Mouse (Mus musculus) kidney, adult 18-20 months (tissue): ENCODE measurements around the gene Ndufa10.
"Not testable (repeated sequence)": the region's sequence is repeated elsewhere in the genome, so short reads cannot be mapped to it uniquely, and the experiment has no call there.

Source experiments
- DNase-seq: peaks from one replicate; pipeline ENCODE4 v3.0.0; 2021

Gene Ndufa10

DNA sequence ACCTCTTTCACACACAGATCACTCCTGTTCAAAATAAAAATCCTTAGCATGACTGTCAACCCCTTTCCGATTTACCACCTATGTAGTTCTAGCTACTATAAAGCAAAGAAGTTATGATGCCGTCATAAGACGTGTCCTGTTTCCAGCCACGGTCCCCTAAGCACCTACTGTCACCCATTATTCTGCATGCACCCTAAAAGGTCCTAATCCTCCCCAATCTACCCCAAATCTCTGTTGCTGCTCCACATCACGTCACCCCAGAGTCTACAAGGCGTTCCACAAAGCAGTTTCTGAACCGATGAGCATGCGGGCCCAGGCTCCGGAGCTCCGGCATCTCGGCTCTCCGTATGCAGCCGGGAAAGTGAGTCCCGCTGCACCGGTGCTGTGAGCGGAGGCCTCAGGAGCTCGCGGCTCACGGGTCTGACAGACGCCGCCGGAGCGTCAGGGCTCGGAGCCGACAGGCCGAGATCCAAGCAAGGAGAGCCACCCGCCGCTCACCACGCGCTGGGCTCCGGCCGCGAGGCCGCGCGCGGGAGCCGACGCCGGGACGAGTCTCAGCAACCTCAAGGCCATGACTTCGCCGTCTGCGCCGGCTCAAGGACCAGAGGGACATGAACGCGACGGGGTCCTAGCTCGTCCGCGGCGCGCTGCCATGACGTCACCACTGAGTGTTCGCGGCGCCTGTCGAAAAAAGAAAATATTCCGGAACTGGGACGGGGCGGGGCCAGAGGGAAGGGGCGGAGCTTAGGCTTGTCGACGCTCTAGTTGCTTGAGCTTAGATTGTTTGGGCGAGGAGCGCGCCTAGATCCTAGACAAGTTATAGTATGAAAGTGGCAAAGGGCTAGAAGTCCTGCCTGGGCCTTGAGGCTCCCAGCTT is at the start of gene Ndufa10:
Gene Ndufa10 (minus strand): TSS at position 696 of the 877 bp plus-strand sequence.
- peak; percentile 96 for DNase-seq

DNA sequence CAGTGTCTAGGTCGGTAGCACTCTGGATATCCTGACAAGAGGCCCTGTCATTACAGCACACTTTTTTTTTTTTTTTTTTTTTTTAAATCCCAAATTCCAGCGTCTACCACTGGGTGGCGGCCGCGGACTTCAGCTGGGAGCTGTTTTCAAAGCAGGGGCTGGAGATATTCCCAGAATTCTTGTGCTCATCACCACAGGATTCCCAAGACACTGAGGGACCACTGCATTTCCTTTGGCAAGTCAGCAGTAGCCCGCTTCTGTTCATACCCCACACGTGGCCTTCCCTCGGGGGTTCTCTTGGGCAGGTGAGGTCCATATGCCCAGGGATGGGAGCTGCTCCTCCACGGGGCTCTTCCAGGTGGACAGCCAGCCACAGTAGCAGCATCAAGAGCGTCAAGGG is 47.7 kb upstream of the Ndufa10 start:
- peak; percentile 9 for DNase-seq

DNA sequence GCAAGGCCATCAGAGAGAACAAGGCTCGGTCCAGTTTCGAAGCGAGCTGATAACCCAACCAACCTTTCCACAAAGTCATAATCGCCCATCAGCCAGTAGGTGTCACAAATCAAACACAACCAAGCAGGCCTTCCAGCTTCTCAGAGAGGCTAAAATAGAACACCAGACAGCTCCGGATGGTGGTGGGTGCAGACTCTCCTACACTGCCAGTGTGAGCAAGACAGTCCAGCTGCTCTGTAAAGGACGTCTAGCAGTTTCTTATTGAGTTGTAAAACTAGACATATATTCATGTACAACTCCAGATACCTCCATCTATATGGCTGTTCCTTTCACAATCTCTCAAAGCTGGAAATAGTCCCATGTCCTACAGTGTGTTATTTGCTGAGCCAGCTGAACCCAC is 45.4 kb upstream of the Ndufa10 start:
- DNase-seq = no peak

DNA sequence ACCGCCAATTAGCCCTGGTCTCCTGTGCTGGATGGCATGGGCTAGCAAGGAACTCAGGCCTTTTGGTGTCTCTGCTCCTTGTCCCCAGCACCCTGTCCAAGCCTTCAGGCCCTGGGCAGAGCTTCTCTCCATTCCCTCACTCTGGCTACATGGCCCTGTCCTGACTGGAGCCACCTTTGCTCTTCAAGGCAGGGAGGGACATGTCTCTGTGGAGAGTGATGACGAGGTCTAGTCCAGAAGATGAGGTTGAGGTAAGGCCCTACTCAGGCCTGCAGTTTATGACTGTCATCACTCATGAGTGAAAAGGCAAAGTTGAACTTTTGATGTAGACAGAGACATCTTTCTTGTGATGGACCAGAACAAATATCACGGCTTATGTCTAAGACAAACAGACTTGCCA is 44.9 kb upstream of the Ndufa10 start, which contains the start of gene Olfr1414:
Gene Olfr1414 (minus strand): TSS at position 101 of the 400 bp plus-strand sequence.
- DNase-seq = no peak

DNA sequence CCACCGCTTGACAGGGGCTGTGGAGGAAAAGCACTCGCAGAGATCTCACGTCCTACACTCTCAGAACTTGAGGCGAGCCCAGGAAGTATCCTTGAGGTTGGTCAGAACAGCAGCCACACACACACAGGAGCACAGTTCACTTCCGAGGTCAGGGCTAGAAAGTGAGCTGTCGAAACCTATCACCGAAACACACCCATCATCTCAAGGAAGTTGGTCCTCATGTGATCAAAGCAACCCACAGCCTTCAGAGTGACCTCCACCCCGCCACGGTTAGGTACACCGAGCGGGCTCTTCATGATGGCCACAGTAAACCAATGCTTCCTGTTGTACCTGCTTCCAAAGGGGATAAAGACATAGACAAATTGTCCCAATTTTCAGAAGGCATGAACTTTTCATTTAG is 41.7 kb upstream of the Ndufa10 start:
- DNase-seq = no peak

DNA sequence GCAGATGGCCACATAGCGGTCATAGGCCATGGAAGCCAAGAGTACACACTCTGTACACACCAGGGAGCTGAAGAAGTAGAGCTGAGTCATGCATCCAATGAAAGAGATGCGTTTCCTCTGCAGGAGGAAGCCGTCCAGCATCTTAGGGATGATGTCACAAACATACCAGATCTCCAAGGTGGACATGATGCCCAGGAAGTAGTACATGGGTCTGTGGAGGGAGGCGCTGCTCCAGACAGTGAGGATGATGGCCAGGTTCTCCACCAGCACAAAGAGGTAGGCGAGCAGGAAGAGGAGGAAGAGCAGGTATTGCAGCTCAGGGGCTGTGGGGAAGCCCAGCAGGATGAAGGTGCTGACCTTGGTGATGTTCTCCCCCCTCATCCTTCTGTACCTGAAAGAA is 38.0 kb upstream of the Ndufa10 start:
- DNase-seq = not testable (repeated sequence)

DNA sequence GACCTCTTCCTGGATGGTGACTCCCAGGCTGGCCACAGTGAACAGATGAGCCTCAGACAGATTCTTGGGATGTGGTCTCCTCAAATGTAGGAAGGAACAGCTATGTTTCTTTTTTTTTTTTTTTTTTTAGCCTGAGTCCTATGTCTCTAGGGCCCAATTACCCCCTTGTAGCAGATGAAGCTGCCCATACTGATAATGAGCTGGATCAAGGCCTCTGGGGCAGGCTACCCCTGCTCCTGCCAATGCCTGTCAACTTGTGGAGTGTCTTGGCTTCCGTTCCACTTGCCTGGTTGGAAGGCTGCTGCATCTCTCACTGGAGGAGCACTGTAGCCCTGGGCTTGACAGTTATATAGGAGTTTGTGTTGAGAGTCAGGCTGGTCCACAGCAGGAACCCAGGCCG is 22.3 kb upstream of the Ndufa10 start, which contains the start of gene Olfr1415:
Gene Olfr1415 (minus strand): TSS at position 101 of the 400 bp plus-strand sequence.
- DNase-seq = no peak

DNA sequence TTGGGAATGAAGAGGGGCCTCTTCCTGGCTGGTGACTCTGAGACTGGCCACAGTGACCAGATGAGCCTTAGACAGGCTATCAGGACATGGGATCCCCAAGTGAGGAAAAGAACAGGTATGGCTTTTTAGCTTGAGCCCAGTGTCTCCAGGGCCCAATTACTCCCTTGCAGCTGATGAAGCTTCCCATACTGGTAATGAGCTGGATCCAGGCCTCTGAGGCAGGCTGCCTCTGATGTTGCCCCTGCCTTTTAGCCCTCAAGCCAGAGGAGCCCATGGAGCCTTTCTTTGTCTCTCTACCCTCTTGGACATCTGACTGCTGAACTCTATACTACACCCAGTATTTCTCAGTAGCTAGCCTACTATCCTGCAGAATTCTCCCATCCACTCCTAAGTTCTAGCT is 11.4 kb upstream of the Ndufa10 start, which contains the start of gene Olfr1416:
Gene Olfr1416 (minus strand): TSS at position 101 of the 400 bp plus-strand sequence.
- DNase-seq = no peak

DNA sequence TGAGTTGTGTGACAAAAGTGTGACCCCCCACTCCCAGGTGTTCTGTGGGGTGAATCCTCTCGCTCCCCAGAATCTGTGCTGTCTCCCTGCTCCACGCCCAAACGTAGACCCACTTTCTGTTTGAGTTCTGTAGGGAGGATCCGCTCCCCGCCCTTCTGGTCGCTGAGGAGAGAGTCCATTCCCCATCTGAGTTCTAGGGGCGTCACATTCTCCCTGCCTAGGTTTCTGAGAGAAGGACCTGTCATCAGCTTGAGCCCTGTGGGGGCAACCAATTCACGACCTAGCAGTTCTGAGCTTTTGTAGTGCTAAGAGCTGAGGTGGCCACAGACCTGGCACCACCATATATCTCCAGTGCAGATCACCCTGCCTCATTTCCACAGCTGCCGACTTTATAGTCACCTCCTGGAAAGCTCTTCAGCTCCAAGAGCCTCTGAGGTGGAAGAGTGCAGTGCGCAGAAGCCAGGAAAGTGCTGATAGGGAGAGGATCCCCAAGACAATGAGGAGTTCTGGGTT is 462 bp upstream of the Ndufa10 start:
- no peak for DNase-seq

DNA sequence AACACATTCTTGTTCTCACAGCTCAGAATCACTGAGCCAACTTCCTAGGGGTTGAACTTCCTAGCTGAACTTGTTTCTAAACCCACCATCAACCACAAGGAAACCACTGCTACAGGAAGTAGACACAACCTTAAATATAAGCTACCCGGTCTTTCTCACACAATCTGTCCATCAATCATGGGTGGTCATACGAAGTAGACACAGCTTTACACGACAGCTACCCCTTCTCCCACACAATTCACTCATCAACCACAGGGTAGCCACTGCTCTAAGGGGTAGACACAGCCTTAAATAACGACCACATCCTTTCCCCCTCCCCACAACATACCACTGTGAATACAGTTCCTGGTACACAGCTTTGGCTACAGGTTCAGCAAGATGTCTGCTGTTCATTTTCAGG is 4.8 kb downstream of the Ndufa10 start:
- DNase-seq = no peak

DNA sequence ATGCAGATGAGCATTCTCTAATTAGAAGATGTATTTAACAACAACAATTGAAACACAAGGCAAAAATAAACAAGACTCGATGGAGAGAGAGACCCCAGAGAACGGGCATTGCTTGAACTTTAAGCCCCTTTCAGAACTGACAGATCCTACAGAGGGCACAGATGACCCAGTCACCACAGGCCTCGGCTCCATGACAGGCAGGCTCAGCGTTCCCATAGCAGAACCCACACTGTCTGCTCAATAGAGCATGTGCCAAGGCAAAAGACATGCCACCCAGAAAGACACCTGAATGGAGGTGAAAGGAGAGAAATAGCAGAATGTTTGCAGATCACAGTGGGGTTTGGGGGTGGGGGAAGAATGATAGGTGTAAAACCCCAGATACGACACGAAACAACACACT is 15.2 kb downstream of the Ndufa10 start:
- DNase-seq = no peak

DNA sequence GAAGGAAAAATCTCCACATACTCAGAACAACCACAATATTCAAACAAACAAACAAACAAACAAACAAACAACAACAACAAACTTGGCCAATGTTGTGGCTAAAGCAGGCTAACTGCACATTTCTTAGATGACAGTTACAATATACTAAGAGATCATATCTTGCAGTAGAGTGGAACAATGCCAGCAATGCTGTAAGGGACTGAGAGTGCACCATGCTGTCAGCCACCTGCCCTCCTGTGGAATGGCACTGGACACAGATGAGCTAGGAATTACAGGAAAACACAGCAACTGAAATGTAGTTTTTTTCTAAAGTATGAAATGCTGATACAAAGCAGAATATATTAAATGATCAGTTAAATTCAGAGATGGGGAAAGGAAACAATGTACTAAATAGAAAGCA is 15.9 kb downstream of the Ndufa10 start:
- DNase-seq = no peak

DNA sequence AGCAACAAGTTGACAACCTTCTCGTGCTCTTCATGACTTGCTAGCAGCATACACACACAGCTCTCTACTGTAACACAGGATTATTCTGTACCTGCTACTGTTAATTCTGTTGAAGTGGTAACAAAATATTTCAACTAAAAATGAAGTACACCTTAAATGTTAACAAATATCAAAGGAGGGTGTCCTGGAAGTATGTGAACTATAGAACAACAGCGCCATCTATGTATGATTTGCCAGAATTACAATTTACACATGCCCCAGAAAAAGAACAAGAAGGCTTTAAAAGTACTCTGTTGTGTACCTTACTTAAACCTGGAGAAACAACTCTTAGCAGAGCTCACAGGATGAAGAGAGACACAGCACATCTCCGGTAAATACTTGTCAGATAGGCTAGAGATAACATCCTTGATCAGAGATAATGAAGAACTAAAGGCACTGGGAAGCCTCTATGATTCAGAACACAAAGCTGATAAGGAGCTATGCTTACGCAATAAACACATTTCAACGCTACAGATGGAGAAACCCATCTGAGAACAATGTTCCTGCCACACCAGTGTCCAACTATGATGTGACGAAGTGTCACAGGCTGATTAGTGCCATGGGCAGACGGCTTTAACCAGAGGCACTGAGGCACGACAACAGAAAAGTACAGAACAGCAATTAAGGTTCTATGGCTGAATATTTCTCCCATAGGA is 19.8 kb downstream of the Ndufa10 start:
- DNase-seq = no peak

DNA sequence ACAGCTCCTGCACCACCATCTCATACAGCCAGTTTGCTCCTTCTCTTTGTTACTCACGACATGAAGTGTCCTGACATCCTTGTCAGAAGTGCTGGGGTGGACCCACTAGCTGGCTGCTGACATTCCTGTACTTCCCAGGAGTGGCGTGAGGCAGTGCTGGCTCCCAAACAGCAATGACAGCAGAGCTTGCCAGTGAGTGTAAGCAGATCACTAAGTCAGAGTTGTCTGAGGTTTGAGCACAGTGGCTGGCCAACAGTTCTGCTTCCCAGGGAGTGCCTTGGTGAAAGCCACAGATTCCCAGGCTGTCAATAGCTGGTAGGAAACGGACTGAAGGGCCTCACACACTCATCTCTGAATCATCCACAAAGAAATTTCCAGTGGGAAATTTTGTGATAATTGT is 25.4 kb downstream of the Ndufa10 start:
- DNase-seq = no peak

DNA sequence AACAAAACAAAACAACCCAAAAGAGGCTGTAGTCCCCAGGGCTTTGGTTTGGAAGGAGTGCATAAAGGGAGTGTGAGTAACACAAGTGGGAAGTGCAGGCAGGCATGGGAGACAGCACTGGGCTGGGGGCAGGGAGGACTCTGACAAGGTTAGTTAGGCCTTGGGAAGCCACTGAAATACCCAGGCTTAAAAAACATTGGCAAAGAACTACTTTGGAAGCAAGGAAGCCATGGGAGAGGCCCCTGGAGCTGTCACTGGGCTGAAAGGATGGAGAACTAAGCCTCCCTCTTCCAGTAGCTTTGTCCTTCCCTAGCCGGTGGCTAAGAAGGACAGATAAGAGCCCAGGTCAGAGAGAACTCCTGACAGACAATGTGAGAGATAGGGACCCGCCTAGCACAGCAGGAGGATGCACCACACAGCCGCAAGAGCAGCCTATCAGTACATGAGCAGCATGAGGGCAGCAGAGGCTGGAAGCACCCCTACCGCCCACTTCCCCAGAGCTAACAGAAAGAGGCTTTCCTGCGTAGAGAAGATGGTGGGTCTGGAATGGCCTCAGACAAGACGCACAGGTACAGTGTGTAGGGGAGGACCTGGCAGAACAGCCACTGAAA is 32.1 kb downstream of the Ndufa10 start:
- no peak for DNase-seq

DNA sequence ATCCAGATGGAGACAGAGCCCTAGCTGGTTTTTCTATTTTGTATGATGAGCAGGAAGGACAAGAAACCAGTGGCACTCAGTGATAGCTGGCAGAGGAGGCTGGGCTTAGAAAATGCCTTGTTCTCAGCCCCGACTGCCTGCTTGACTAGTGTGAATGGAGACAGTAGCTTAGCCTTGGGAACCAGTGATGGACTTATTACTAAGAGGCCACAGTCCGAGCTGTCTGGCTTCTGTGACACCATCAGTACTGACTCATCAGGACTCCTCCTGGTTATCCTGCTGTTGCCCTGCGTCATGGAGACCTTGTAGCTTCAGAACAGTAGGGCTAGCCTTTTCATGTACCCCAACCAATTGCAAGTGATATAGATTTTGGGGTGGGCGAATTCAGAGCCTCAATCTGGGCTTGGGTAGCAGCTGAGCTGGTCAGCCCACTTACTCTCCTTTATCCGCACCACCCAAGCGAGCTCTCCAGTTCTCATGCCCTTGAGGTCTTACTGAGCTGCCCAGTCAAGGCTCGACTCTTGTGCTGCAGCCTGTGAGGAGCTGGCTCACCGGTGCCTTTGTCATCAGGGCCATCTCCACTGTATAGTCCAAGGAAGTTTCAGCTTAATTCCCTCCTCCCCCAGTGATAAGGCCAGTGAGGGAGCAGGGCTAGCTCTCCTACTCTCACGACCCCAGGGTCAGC is 33.5 kb downstream of the Ndufa10 start:
- no peak for DNase-seq

DNA sequence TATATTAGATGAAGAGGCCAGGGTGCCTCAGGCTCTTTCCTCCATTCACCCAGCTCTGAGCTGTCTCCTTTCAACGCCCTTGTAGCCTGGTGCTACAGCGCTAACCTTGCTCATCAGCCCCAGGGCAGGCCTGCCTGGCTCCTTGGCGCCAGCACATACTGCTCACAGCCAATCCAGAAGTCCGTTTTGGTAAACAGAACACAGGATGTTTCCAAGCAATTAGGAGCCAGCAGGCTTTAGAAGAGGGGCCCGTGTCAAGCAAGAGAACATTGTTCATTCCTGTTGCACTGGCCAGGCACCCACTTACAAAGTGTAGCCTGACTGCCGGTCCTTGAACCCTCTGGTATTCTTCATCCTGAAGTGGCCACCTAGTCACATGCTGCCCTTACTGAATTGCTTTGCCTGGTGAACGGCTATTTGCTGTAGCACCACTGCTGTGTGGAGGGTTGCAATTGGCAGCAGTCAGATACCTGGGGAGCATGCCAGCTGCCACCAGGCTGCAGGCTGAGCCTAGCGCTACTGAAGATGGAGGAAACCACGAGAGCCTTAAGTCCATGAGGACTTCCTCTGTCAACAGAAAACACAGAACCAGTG is 35.9 kb downstream of the Ndufa10 start:
- DNase-seq = no peak

DNA sequence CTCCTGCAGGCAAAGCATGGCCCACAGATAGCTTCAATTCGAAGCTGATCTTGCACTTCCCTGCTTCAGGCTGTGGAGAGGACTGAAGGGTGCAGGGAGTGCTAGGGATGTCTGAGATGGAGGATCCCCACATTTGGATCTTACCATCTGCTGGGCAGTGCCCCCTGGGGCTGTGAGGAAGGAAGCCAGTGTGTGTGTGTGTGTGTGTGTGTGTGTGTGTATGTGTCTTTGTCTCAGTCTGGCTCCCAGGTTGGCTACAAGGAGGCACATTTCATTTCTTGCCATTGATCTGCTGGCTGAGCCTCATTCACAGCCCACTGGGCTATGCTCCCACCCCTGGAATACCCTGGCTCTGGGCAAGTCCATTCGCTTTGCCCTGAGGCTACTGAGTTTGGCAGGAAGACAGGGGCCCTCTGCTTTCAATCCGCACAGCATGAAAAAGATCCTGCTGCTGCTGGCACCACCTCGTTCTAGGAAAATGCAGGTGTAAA is 36.8 kb downstream of the Ndufa10 start:
- DNase-seq = no peak

DNA sequence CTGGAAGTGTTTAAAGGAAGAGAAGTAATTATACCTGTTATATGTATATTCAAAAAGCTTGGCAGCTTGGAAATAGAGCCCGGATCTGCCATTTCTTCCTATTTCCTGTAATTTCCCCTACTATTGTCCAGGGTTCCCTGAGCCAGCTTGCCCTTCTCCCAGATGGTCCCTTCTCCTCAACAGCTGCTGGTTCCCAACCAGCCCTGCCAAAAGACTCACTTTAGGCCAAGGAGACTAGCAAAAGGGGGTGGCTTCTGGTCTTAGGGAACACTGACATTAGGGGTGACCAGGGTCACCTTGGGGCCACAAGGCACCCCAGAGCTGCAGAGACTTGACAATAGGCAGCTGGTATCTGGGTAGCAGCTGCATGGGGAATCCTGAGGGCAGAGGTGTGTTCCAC is 38.7 kb downstream of the Ndufa10 start:
- no peak for DNase-seq

DNA sequence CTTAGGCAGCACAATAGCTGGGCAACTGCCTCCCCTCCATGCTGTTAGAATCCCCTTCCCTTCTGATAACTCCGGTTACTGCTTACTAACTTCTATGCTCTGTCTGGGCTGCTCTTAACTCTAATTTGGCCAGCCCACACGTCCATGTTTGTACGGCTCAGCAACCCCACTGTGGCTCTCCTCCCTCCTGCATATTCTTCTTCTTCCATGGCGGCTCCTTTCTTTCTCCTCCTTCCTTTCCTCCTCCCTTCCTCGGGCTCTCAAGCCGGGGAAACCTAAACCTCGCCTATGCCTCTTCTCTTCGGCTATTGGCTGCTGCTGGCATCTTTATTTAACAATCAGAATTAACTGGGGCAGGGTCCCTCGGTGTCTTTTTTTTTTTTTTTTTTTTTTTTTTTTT is 40.9 kb downstream of the Ndufa10 start:
- no peak for DNase-seq

DNA sequence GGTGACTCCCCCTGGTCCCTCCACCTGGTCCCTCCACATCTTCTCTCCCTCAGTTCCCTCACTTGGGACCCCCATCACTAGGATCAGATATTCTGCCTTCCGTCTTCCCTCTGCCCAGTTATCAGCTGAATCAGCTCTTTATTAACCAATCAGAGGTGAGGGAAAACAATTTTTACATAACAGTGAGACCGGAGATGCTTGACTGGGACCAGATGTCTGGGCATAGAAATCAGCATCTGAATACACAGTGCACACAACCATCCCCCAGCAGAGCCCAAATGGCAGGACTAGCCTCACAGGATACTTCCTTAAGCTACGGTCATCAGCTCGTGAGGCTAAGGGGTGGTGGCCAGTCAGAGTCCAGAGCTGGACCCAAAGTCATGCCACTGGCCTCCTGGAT is 41.6 kb downstream of the Ndufa10 start:
- no peak for DNase-seq

DNA sequence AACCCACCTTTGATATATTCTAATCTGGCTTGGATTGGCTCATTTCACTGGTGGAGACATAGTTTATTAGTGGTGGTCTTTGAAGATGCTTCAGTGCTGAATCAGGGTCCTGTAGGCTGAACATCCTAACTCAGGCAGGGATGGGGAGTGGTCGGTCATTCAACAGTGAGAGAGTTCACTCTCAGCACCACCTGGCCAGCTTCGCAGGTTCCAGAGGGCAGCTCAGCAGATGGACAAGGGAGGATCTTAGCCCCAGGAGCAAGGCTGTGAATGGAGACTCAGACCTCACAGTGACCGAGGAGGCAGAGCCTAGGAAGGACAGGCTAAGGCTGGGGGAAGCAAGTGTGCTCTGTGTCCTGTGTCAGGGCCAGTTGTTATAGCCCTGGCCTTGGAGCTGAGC is 42.2 kb downstream of the Ndufa10 start:
- DNase-seq = no peak
